Mouse (Mus musculus): Measurements from ENCODE around the gene Ptgfrn. TPM values are rescaled to one million over a fixed set of nuclear protein-coding genes. Genes with fewer than 3 reads are reported as not detected.

Gene Ptgfrn
- polyA plus RNA-seq, 1 experiment from 2014 or later = 5.0 TPM

GRCm38 (mm10) chr3:101012597-101012996, 97.5 kb downstream of the Ptgfrn start:
- H3K36me3 ChIP-seq = no peaks in the 10 kb centered on the region
- ATAC-seq (ENCODE audit: borderline replicate concordance, extremely low read depth, low FRiP score, low TSS enrichment) = no peak
- H3K4me1 ChIP-seq = peaks cover 19% of the 10 kb centered on the region
- H3K4me2 ChIP-seq = no peak overlapping the region
- 80% methylated on average over 8 of the region's 8 CpGs for WGBS
- H3K4me3 ChIP-seq = no peak overlapping the region
- no peaks in the 10 kb centered on the region for H3K9me3 ChIP-seq
- H3K27me3 ChIP-seq = no peaks in the 10 kb centered on the region
- no peak overlapping the region for H3K27ac ChIP-seq
- H3K9ac ChIP-seq = no peak overlapping the region

- 40% methylated on average over 10 of the region's 10 CpGs for WGBS
- ATAC-seq (ENCODE audit: borderline replicate concordance, extremely low read depth, low FRiP score, low TSS enrichment) = peak; percentile 59
These were observed 97.9 kb downstream of the Ptgfrn start for GRCm38 (mm10) chr3:101012131-101012571.

GRCm38 (mm10) chr3:101011203-101011600, 98.9 kb downstream of the Ptgfrn start:
- H3K9ac ChIP-seq = no peak overlapping the region
- WGBS = 54% methylated on average over 5 of the region's 5 CpGs
- no peaks in the 10 kb centered on the region for H3K9me3 ChIP-seq
- H3K4me3 ChIP-seq = no peak overlapping the region
- H3K4me2 ChIP-seq = no peak overlapping the region
- peaks cover 23% of the 10 kb centered on the region for H3K4me1 ChIP-seq
- H3K27me3 ChIP-seq = no peaks in the 10 kb centered on the region
- no peak for ATAC-seq (ENCODE audit: borderline replicate concordance, extremely low read depth, low FRiP score, low TSS enrichment)
- H3K36me3 ChIP-seq = no peaks in the 10 kb centered on the region
- H3K27ac ChIP-seq = no peak overlapping the region

More at GRCm38 (mm10) chr3:101012131-101012571, 97.9 kb downstream of the Ptgfrn start:
- Histone ChIP-seq H3K4me3 (no peak overlapping the region), H3K27ac (no peak overlapping the region), H3K9me3 (no peaks in the 10 kb centered on the region), H3K4me1 (peaks cover 23% of the 10 kb centered on the region), H3K36me3 (no peaks in the 10 kb centered on the region), H3K27me3 (no peaks in the 10 kb centered on the region), H3K4me2 (no peak overlapping the region), H3K9ac (no peak overlapping the region)

DNA sequence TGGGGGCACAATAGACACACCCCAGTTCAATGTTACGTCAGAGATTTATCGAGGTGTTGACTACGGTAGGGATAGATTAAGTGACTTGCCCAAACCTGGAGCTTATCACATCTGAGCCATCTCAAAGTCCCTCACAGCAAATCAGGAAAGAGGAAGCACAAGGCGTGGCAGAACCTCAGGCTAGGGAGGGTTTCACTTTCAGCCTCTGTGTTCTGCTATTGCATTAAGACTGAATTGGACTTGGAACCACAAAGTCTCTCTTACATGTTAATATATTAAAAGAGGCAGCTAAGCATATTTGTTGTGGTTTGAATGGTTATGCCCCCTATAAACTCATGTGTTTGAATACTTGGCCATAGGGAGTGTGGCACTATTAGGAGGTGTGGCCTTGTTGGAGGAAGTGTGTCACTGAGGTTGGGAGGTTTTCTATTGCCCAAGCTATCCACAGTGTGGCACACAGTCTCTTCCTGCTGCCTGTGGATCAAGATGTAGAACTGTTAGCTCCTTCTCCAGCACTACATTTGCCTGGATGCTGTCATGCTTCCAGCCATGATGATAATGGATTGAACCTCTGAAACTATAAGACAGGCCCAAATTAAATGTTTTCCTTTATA, 99.4 kb downstream of the Ptgfrn start:
- H3K4me3 ChIP-seq = no peak overlapping the region
- no peaks in the 10 kb centered on the region for H3K9me3 ChIP-seq
- no peak overlapping the region for H3K9ac ChIP-seq
- peaks cover 27% of the 10 kb centered on the region for H3K4me1 ChIP-seq
- no peak for ATAC-seq (ENCODE audit: borderline replicate concordance, extremely low read depth, low FRiP score, low TSS enrichment)
- whole genome bisulfite sequencing = 82% methylated on average over 4 of the region's 4 CpGs
- no peak overlapping the region for H3K27ac ChIP-seq
- no peak overlapping the region for H3K4me2 ChIP-seq
- no peaks in the 10 kb centered on the region for H3K36me3 ChIP-seq
- no peaks in the 10 kb centered on the region for H3K27me3 ChIP-seq

DNA sequence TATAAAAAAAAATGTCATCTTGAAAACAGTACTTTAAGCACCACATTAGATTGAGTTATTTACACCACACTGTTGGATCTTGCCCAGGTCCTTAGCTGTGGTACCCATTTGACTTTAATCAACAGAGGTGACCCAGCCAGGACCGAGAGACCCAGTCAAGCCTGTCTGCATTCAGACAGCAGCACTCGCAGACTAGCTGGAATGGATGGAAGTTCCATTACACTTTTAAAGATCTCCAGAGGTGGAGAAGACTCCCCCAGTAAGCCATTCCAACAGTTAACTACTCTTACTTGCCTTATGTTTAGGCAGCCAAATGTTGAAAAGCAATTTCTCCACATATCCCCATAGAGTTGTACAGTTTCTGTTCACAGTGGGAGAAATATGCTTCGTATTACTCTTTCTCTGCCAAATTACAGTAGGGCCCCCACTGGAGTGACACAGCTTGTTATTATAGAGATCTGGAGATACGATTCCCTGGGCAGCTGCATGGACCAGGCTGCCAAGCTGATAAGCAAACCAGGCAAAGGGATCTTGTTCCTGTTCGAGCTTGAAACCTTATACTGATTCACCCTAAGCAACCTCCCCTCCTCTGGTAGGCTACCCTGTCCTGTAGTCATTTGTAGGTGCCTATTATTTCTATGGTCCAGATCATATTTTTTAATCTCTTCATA, 102.8 kb downstream of the Ptgfrn start:
- Histone ChIP-seq H3K9ac (no peak overlapping the region), H3K9me3 (no peaks in the 10 kb centered on the region), H3K4me1 (peaks cover 14% of the 10 kb centered on the region), H3K4me3 (no peak overlapping the region), H3K27me3 (no peaks in the 10 kb centered on the region), H3K36me3 (no peaks in the 10 kb centered on the region), H3K27ac (no peak overlapping the region), H3K4me2 (no peak overlapping the region)
- WGBS = 55% methylated on average over 5 of the region's 5 CpGs
- no peak for ATAC-seq (ENCODE audit: borderline replicate concordance, extremely low read depth, low FRiP score, low TSS enrichment)

DNA sequence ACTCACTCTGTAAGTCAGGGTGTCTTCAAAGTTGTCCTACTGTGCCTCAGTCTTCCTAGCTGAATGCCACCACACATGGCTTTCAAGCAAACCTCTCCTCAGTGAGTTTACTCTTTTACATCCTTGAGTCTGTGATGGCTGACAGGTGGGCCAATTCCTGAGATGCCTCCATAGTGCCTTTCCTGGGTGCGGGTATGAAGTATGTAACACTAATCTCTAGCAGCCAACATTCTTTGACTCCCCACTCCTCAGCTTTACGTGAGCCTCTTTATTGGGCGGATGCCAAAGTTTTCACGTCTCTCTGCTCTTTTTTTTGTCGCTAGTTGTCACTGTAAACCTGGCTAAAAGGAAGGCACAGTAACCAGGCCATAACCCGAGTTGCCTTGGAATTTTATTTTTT, 104.7 kb downstream of the Ptgfrn start:
- no peak for ATAC-seq (ENCODE audit: borderline replicate concordance, extremely low read depth, low FRiP score, low TSS enrichment)
- Histone ChIP-seq H3K9me3 (no peaks in the 10 kb centered on the region), H3K36me3 (no peaks in the 10 kb centered on the region), H3K4me2 (no peak overlapping the region), H3K27ac (no peak overlapping the region), H3K4me3 (no peak overlapping the region), H3K27me3 (no peaks in the 10 kb centered on the region), H3K4me1 (peaks cover 7% of the 10 kb centered on the region; the same call in 1 of the 2 replicates), H3K9ac (no peak overlapping the region)
- 48% methylated on average over 6 of the region's 6 CpGs for WGBS

DNA sequence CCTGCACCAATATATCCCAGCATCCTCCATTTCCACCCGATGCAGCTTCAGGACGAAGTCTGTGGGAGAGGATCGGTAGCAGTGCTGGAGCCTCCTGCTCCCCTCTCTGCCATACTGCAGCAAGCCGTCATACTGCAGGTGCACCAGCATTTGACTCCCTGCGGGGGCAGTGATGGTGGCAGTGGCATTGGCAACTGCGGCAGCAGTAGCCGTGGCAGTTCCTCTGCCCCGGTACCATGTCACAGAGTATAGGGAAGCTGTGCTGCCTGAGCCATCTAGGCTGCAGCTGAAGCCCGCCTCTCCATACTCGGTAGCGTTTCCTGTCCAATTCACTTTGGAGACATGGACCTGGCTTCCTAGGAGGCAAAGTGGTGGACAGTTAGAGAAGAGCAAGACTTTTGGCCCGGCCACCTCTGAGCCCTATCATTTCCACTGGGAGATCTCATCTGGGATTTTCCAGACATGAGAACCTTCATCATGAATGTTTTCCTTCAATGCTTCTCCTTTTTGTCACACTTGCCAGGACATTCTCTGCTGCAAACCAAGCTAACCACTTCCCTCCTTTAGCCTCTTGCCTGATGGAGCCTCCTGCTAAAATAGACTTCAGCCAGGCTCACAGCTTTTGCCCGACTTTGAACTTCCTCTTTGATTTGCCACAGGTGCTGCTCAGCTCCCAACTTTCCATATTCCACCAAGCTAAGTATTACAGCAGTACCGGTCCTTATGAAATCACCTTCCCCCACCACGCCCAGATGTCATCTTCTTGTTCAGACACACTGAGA, 106.3 kb downstream of the Ptgfrn start:
- no peak overlapping the region for H3K9ac ChIP-seq
- WGBS = 82% methylated on average over 15 of the region's 15 CpGs
- H3K27ac ChIP-seq = no peak overlapping the region
- H3K9me3 ChIP-seq = no peaks in the 10 kb centered on the region
- no peak overlapping the region for H3K4me3 ChIP-seq
- no peaks in the 10 kb centered on the region for H3K36me3 ChIP-seq
- ATAC-seq (ENCODE audit: borderline replicate concordance, extremely low read depth, low FRiP score, low TSS enrichment) = no peak
- H3K4me2 ChIP-seq = no peak overlapping the region
- no peaks in the 10 kb centered on the region for H3K27me3 ChIP-seq
- peaks cover 12% of the 10 kb centered on the region for H3K4me1 ChIP-seq

DNA sequence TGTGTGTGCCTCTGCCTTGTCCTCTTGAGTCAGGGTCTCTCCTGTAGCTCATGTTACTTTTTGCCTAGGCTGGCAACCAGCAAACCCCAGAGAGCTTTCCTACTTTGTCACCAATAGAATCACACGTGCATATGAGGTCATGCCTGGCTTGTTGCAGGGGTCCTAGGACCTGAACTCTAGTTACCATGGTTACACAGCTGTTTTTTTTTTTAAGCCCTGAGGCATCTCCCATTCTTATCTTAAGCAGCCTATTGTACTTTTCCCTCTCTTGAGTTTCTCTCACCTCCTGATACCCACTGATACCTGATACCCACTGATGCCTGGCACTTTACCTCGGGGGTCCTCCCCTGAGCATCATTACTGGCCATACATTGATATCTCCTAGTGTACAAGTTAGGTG, 110.3 kb downstream of the Ptgfrn start:
- no peak for ATAC-seq (ENCODE audit: borderline replicate concordance, extremely low read depth, low FRiP score, low TSS enrichment)
- Histone ChIP-seq H3K4me1 (peaks cover 22% of the 10 kb centered on the region), H3K36me3 (no peaks in the 10 kb centered on the region), H3K27me3 (no peaks in the 10 kb centered on the region), H3K4me3 (no peak overlapping the region), H3K4me2 (no peak overlapping the region), H3K9ac (no peak overlapping the region), H3K27ac (no peak overlapping the region), H3K9me3 (no peaks in the 10 kb centered on the region)
- WGBS = 20% methylated on average over 2 of the region's 2 CpGs

DNA sequence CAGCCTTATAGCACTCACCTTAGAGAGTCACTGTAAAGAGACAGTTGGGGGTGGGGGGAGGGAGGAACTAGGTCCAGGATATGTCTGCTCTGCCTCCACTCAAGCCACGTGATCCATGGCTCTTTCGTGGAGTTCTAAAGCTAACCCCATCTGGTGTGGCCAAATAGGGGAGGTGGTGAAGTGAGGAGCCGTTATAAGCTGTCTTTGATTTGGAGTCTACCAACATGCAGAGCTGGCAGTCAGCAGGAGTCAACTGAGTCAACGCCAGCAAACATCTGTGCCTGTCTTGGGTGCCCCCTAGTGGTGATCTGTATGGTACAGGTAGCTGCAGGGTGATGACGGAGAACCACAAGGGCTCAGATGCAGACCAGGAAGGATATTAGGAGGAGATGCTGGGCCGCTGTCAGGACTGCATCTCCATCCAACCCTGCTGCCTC, 111.2 kb downstream of the Ptgfrn start:
- H3K27me3 ChIP-seq = no peaks in the 10 kb centered on the region
- ATAC-seq (ENCODE audit: borderline replicate concordance, extremely low read depth, low FRiP score, low TSS enrichment) = peak; percentile 56
- no peak overlapping the region for H3K9ac ChIP-seq
- peak overlapping the region; percentile 21; the same call in 1 of the 2 replicates for H3K4me2 ChIP-seq
- no peaks in the 10 kb centered on the region for H3K36me3 ChIP-seq
- H3K9me3 ChIP-seq = no peaks in the 10 kb centered on the region
- WGBS = 8% methylated on average over 6 of the region's 6 CpGs
- H3K4me1 ChIP-seq = peaks cover 26% of the 10 kb centered on the region
- H3K4me3 ChIP-seq = no peak overlapping the region
- no peak overlapping the region for H3K27ac ChIP-seq

DNA sequence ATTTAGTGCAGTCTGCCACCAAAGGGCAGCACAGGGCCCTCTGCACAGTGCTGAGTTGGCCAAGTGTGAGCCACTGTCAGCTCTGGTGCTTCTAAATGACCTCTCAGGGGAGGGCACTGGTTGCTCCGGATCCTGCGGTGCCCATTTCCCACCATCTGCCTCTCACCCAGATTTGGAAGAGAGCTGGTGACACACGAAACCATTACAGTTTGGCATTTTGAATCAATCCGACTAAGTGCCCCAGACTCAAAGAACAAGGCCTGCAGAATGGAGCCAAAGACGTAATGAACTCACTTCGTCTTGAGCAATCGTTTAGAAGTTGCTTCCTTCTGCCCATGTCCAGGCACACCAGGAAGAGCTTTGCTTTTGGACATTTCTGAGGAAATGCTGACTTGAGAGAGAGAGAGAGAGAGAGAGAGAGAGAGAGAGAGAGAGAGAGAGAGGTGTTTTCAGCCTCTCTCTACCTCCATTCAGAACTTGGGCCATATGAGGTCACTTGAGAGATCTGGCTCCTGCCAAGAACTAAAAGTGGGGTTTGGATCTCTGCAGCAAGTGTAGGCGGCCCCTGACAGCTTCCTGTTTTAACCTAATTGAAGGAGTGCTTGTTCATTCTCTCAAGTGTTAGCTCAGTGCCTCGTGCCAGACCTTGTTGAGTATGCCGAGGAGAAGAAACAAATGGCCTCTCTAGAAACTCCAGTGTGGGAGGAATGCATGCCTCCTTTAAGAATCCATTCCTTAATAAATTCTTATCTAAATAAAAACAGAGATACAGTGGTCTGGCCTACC, 112.1 kb downstream of the Ptgfrn start:
- H3K9me3 ChIP-seq = no peaks in the 10 kb centered on the region
- H3K27ac ChIP-seq = peak overlapping the region; percentile 70
- H3K4me3 ChIP-seq = no peak overlapping the region
- no peaks in the 10 kb centered on the region for H3K27me3 ChIP-seq
- ATAC-seq (ENCODE audit: borderline replicate concordance, extremely low read depth, low FRiP score, low TSS enrichment) = peak; percentile 84
- H3K4me1 ChIP-seq = peaks cover 32% of the 10 kb centered on the region
- H3K36me3 ChIP-seq = no peaks in the 10 kb centered on the region
- WGBS = 36% methylated on average over 10 of the region's 10 CpGs
- H3K4me2 ChIP-seq = no peak overlapping the region
- no peak overlapping the region for H3K9ac ChIP-seq

DNA sequence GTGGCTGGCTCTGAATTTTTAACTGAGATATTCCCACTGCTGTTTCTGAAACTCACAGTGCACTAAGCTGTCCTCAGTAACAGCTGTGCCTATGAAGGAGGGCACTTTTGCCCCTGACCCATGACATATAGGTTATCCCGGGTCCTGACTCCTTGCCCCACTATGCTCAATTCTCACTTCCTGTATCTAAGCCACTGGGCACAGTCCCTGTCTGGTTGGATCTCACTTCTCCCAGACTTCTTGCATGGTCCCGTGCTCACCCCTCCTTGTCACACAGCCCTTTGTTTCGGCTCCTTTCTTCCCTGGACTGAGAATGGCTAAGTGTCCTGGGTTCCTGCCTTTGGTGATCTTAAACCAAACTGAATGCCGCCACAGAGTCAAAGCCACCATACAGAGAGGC, 115.8 kb downstream of the Ptgfrn start:
- H3K4me2 ChIP-seq = no peak overlapping the region
- no peak overlapping the region for H3K4me3 ChIP-seq
- H3K27ac ChIP-seq = no peak overlapping the region
- WGBS = 82% methylated on average over 4 of the region's 4 CpGs
- no peaks in the 10 kb centered on the region for H3K9me3 ChIP-seq
- no peak for ATAC-seq (ENCODE audit: borderline replicate concordance, extremely low read depth, low FRiP score, low TSS enrichment)
- no peak overlapping the region for H3K9ac ChIP-seq
- no peaks in the 10 kb centered on the region for H3K27me3 ChIP-seq
- H3K4me1 ChIP-seq = peaks cover 32% of the 10 kb centered on the region
- H3K36me3 ChIP-seq = no peaks in the 10 kb centered on the region

Measured in lung, embryonic 15.5 days (tissue).